Mouse (Mus musculus) layer of hippocampus, postnatal 36 days (tissue): ENCODE results near the gene Ifna16. TPM values are rescaled to one million over a fixed set of nuclear protein-coding genes. Genes with fewer than 3 reads are reported as not detected.

Experiments
- DNase-seq, 2 experiments: peaks; one replicate each; pipeline ENCODE4 v3.0.0; 2022
- total RNA-seq, 2 experiments: library from RNA; stranded (reverse); gene quantifications; 2 replicates each; pipeline ENCODE4 v1.2.3; 2021

The Ifna16 gene
- not detected for total RNA-seq

GRCm38 (mm10) chr4:88676824-88677223 is at the start of gene Ifna16:
TSS of gene Ifna16 (minus strand) at chr4:88676924.
- no peak for DNase-seq

- no peak for DNase-seq
Measured at GRCm38 (mm10) chr4:88723497-88724090, 46.9 kb upstream of the Ifna16 start.

- peak; percentile 86 to 89 for DNase-seq
Measured at GRCm38 (mm10) chr4:88721791-88722721, 45.3 kb upstream of the Ifna16 start, which contains the start of the genes Gm26566 and Klhl9. TSS of gene Gm26566 (plus strand) at chr4:88721805. TSS of gene Klhl9 (minus strand) at chr4:88722465.

- DNase-seq = no peak
Measured at GRCm38 (mm10) chr4:88718715-88719114, 42.0 kb upstream of the Ifna16 start.

GRCm38 (mm10) chr4:88715059-88715458 is 38.3 kb upstream of the Ifna16 start:
- no peak for DNase-seq

GRCm38 (mm10) chr4:88714281-88714680 is 37.6 kb upstream of the Ifna16 start:
- DNase-seq = no peak

GRCm38 (mm10) chr4:88707128-88707826 is 30.6 kb upstream of the Ifna16 start:
- DNase-seq = no peak

GRCm38 (mm10) chr4:88705924-88706323 is 29.2 kb upstream of the Ifna16 start:
- no peak for DNase-seq

- no peak for DNase-seq
Measured at GRCm38 (mm10) chr4:88699301-88699700, 22.6 kb upstream of the Ifna16 start.

- DNase-seq = no peak
Measured at GRCm38 (mm10) chr4:88698781-88699180, 22.1 kb upstream of the Ifna16 start.

GRCm38 (mm10) chr4:88697753-88698152 is 21.0 kb upstream of the Ifna16 start:
- no peak for DNase-seq

GRCm38 (mm10) chr4:88697108-88697507 is 20.4 kb upstream of the Ifna16 start:
- no peak for DNase-seq

GRCm38 (mm10) chr4:88696237-88696884 is 19.6 kb upstream of the Ifna16 start:
- peak; percentile 48 to 67 for DNase-seq

- DNase-seq = no peak
Measured at GRCm38 (mm10) chr4:88693392-88693791, 16.7 kb upstream of the Ifna16 start.

- no peak for DNase-seq
Measured at GRCm38 (mm10) chr4:88692537-88692936, 15.8 kb upstream of the Ifna16 start.

- no peak for DNase-seq
Measured at GRCm38 (mm10) chr4:88691259-88691658, 14.5 kb upstream of the Ifna16 start, which contains the start of gene Ifnab. TSS of gene Ifnab (minus strand) at chr4:88691359.

GRCm38 (mm10) chr4:88683812-88684211 is 7.1 kb upstream of the Ifna16 start, which contains the start of gene Ifna2:
TSS of gene Ifna2 (minus strand) at chr4:88683912.
- DNase-seq = no peak

GRCm38 (mm10) chr4:88681353-88681752 is 4.6 kb upstream of the Ifna16 start:
- DNase-seq = no peak

GRCm38 (mm10) chr4:88680362-88680761 is 3.6 kb upstream of the Ifna16 start:
- no peak for DNase-seq

GRCm38 (mm10) chr4:88655461-88655860 is 21.3 kb downstream of the Ifna16 start:
- no peak for DNase-seq

- no peak for DNase-seq
Measured at GRCm38 (mm10) chr4:88653644-88654043, 23.1 kb downstream of the Ifna16 start.

- DNase-seq = no peak
Measured at GRCm38 (mm10) chr4:88644359-88644758, 32.4 kb downstream of the Ifna16 start, which contains the start of gene Ifna13. TSS of gene Ifna13 (minus strand) at chr4:88644459.
